Mouse (Mus musculus): ENCODE measurements around the gene Btbd19. TPM values are rescaled to one million over a fixed set of nuclear protein-coding genes. Genes with fewer than 3 reads are reported as not detected.
A peak's percentile ranks its signal among the peaks of the same experiment; 100 is the strongest.

Gene Btbd19
- total and polyA plus RNA-seq, 3 experiments, result 12.8 to 34.6 (median 20.0) TPM

DNA sequence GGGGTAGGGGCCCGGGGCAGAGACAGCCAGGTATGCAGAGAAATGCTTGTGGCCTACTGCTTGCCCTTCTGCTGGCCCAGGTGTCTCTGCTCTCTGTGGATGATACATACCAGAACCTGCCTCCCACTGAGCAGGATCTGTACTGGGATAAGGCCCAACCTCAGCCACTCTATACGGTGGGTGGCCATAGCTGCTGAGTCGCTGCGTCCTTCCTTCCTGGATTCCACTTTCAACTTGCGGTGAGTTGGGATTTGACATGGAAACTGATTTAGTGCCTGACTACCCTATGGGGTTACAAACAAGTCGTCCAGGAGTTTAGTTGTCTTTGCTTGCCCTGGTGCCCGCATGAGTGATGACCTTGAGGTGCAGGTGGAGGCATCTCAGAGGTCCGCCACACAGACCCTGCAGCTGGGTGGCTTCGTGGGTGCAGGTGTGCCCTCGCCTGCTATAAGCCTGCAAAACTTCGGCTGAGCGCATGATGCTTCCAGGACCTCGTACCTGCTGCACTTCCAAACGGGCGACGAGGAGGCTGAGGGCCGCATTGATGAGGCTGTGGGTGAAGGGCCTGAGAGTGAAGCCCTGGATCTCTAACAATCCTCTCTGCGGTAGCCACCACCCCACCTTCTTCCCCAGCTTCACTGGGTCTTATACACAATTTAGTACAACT lies 22.7 kb upstream of the Btbd19 start:
- Histone ChIP-seq H3K9me3 (replicated peaks) (no peaks in the 10 kb centered on the region), H3K36me3 (replicated peaks) (peaks cover 53% of the 10 kb centered on the region), H3K4me1 (ENCODE audit: insufficient read depth, low read depth, low read length) (peaks cover 31% of the 10 kb centered on the region), H3K4me3 (ENCODE audit: low read depth, low read length) (no peak overlapping the region), H3K27me3 (ENCODE audit: insufficient read depth, low read length) (peaks cover 18% of the 10 kb centered on the region)
- no peak for DNase-seq (ENCODE audit: low spot score)
- no peak for ATAC-seq (ENCODE audit: extremely low read depth, insufficient number of reproducible peaks, low FRiP score, poor library complexity, severe bottlenecking)
- TF ChIP-seq POLR2AphosphoS5 (IDR thresholded peaks at IDR 0.05; ENCODE audit: insufficient replicate concordance, low read depth, low read length) (peak; percentile 84), GATA2 (IDR thresholded peaks at IDR 0.05; ENCODE audit: borderline replicate concordance, low read depth, low read length) (no peak)

DNA sequence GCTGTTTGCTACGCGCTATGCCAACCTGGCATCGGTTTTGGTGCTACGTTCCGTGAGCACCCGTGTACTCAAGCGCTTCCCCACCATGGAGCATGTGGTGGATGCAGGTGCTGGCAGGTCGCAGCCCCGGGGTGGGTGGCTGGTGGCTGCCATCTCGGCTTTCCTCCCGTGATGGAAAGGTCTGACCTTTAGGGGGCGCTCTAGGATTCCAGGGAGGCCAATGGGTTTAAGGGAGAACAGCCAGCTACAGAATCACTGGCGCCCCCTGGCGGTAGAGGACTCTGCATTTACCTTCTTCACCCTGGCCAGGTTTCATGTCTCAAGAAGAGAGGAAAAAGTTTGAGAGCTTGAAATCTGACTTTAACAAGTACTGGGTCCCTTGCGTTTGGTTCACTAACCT lies 20.7 kb upstream of the Btbd19 start:
- H3K9me3 ChIP-seq (replicated peaks), result no peaks in the 10 kb centered on the region
- ATAC-seq (ENCODE audit: extremely low read depth, insufficient number of reproducible peaks, low FRiP score, poor library complexity, severe bottlenecking) (no peak), DNase-seq (ENCODE audit: low spot score) (peak; percentile 58)
- peaks cover 19% of the 10 kb centered on the region for H3K4me1 ChIP-seq (ENCODE audit: insufficient read depth, low read depth, low read length)
- H3K4me3 ChIP-seq (ENCODE audit: low read depth, low read length), result no peak overlapping the region
- peaks cover 30% of the 10 kb centered on the region for H3K27me3 ChIP-seq (ENCODE audit: insufficient read depth, low read length)
- TF ChIP-seq GATA2 (IDR thresholded peaks at IDR 0.05; ENCODE audit: borderline replicate concordance, low read depth, low read length) (no peak), POLR2AphosphoS5 (IDR thresholded peaks at IDR 0.05; ENCODE audit: insufficient replicate concordance, low read depth, low read length) (no peak), TAL1 (conservative IDR thresholded peaks at IDR 0.05; ENCODE audit: low read depth, low read length) (no peak), CTCF (IDR thresholded peaks at IDR 0.05; ENCODE audit: low read depth, low read length) (peak; percentile 84)
- peaks cover 35% of the 10 kb centered on the region for H3K36me3 ChIP-seq (replicated peaks)

DNA sequence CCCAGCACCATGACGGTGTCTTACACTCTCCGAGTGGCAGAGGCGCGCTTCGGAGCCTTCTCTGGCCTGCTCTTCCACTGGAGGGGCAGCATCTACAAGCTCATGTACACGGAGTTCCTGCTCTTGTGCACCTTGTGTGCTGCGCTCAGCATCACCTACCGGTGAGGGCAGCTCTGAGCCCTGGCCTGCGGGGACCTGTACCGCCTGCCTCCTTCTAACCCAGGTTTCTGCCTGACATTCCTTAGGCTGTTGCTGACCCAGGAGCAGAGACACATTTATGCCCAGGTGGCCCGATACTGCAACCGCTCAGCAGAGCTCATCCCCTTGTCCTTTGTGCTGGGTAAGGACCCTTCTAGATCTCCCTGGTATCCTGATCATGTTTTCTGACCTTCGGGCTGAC lies 19.7 kb upstream of the Btbd19 start:
- H3K4me1 ChIP-seq (ENCODE audit: insufficient read depth, low read depth, low read length), result peaks cover 15% of the 10 kb centered on the region; the same call in 1 of the 2 replicates
- TF ChIP-seq TAL1 (conservative IDR thresholded peaks at IDR 0.05; ENCODE audit: low read depth, low read length) (no peak), POLR2AphosphoS5 (IDR thresholded peaks at IDR 0.05; ENCODE audit: insufficient replicate concordance, low read depth, low read length) (no peak), GATA1 (IDR thresholded peaks at IDR 0.05; ENCODE audit: borderline replicate concordance, low read length) (no peak), GATA2 (IDR thresholded peaks at IDR 0.05; ENCODE audit: borderline replicate concordance, low read depth, low read length) (no peak)
- H3K27me3 ChIP-seq (ENCODE audit: insufficient read depth, low read length), result peaks cover 33% of the 10 kb centered on the region
- H3K36me3 ChIP-seq (replicated peaks), result peaks cover 26% of the 10 kb centered on the region
- DNase-seq (ENCODE audit: low spot score), result no peak
- H3K9me3 ChIP-seq (replicated peaks), result no peaks in the 10 kb centered on the region
- no peak for ATAC-seq (ENCODE audit: extremely low read depth, insufficient number of reproducible peaks, low FRiP score, poor library complexity, severe bottlenecking)
- no peak overlapping the region for H3K4me3 ChIP-seq (ENCODE audit: low read depth, low read length)

DNA sequence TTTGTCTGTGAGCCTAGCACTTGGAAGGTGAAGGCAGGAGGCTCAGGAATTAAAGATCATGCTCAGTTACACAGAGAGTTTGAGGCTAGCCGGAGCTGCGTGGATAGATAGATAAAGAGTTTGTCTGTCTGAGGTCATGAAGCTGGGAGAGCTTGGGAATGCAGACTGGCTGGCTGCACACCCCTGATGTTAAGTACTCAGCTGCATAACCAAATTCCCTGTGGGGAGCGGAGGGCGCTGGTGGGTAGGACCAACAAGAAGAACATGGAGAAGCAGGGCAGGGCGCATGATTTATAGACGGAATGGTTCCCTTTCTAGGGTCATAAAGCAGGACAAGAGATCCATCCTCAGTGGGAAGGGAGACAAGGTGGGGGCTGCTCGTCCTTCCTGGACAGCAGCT lies 17.5 kb upstream of the Btbd19 start:
- no peak for TF ChIP-seq TAL1 (conservative IDR thresholded peaks at IDR 0.05; ENCODE audit: low read depth, low read length)
- no peak for TF ChIP-seq CTCF (IDR thresholded peaks at IDR 0.05; ENCODE audit: low read depth, low read length)
- no peak for TF ChIP-seq POLR2AphosphoS5 (IDR thresholded peaks at IDR 0.05; ENCODE audit: insufficient replicate concordance, low read depth, low read length)
- no peak for TF ChIP-seq GATA2 (IDR thresholded peaks at IDR 0.05; ENCODE audit: borderline replicate concordance, low read depth, low read length)
- no peak for TF ChIP-seq GATA1 (IDR thresholded peaks at IDR 0.05; ENCODE audit: borderline replicate concordance, low read length)
- Histone ChIP-seq H3K4me3 (ENCODE audit: low read depth, low read length) (no peak overlapping the region), H3K36me3 (replicated peaks) (peaks cover 4% of the 10 kb centered on the region), H3K27me3 (ENCODE audit: insufficient read depth, low read length) (peaks cover 33% of the 10 kb centered on the region), H3K9me3 (replicated peaks) (no peaks in the 10 kb centered on the region), H3K4me1 (ENCODE audit: insufficient read depth, low read depth, low read length) (peaks cover 24% of the 10 kb centered on the region)
- ATAC-seq (ENCODE audit: extremely low read depth, insufficient number of reproducible peaks, low FRiP score, poor library complexity, severe bottlenecking), result no peak
- no peak for DNase-seq (ENCODE audit: low spot score)

DNA sequence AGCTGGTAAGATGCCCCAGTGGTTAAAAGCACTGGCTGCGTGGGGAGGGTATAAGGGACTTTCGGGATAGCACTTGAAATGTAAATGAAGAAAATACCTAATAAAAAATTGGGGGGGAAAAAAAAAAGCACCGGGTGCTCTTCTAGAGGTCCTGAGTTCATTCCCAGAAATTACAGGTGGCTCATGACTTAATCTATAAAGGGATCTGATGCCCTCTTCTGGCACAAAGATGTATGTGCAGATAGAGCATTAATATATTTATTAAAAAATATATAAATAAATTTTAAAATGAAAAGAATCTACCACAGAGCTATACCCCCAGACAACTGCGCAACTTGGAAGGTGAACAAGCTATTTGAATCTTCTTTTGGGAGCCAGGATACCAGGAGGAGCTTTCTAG lies 15.1 kb upstream of the Btbd19 start:
- TF ChIP-seq TAL1 (conservative IDR thresholded peaks at IDR 0.05; ENCODE audit: low read depth, low read length) (no peak), POLR2AphosphoS5 (IDR thresholded peaks at IDR 0.05; ENCODE audit: insufficient replicate concordance, low read depth, low read length) (no peak), GATA2 (IDR thresholded peaks at IDR 0.05; ENCODE audit: borderline replicate concordance, low read depth, low read length) (no peak), CTCF (IDR thresholded peaks at IDR 0.05; ENCODE audit: low read depth, low read length) (no peak), GATA1 (IDR thresholded peaks at IDR 0.05; ENCODE audit: borderline replicate concordance, low read length) (no peak)
- Histone ChIP-seq H3K4me3 (ENCODE audit: low read depth, low read length) (no peak overlapping the region), H3K27me3 (ENCODE audit: insufficient read depth, low read length) (peaks cover 33% of the 10 kb centered on the region), H3K4me1 (ENCODE audit: insufficient read depth, low read depth, low read length) (peaks cover 37% of the 10 kb centered on the region), H3K9me3 (replicated peaks) (no peaks in the 10 kb centered on the region), H3K36me3 (replicated peaks) (no peaks in the 10 kb centered on the region)
- no peak for DNase-seq (ENCODE audit: low spot score)
- ATAC-seq (ENCODE audit: extremely low read depth, insufficient number of reproducible peaks, low FRiP score, poor library complexity, severe bottlenecking), result no peak

DNA sequence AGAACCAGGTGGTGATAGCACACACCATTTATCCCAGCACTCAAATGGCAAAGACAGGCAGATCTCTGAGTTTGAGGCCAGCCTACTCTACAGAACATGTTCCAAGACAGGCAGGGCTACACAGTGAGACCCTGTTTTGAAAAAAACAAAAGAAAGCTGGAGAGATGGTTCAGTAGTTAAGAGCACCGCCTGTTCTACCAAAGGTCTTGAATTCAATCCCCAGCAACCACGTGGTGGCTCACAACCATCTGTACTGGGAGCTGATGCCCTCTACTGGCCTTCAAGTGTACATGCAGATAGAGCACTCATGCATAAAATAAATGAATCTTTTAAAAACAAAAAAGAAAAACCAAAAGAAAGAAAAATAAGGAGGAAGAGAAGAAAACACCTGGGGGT lies 13.7 kb upstream of the Btbd19 start:
- no peaks in the 10 kb centered on the region for H3K9me3 ChIP-seq (replicated peaks)
- H3K4me3 ChIP-seq (ENCODE audit: low read depth, low read length), result no peak overlapping the region
- ATAC-seq (ENCODE audit: extremely low read depth, insufficient number of reproducible peaks, low FRiP score, poor library complexity, severe bottlenecking), result no peak

More for the DNA sequence above, 13.7 kb upstream of the Btbd19 start:
- Histone ChIP-seq H3K36me3 (replicated peaks) (no peaks in the 10 kb centered on the region), H3K4me1 (ENCODE audit: insufficient read depth, low read depth, low read length) (peaks cover 50% of the 10 kb centered on the region), H3K27me3 (ENCODE audit: insufficient read depth, low read length) (peaks cover 25% of the 10 kb centered on the region)
- DNase-seq (ENCODE audit: low spot score), result no peak
- TF ChIP-seq CTCF (IDR thresholded peaks at IDR 0.05; ENCODE audit: low read depth, low read length) (peak; percentile 72), TAL1 (conservative IDR thresholded peaks at IDR 0.05; ENCODE audit: low read depth, low read length) (no peak), POLR2AphosphoS5 (IDR thresholded peaks at IDR 0.05; ENCODE audit: insufficient replicate concordance, low read depth, low read length) (no peak)

Measured in G1E (cell line).